26 mouse cellular contexts compared by ENCODE assay signal in genomic region chr2:92971536-92971935, GRCm38 (mm10). TPM values are rescaled to one million over a fixed set of nuclear protein-coding genes. Genes with fewer than 3 reads are reported as not detected.
DNase-seq lines count a peak whose midpoint lies in the region; ATAC-seq and TF ChIP-seq lines count a peak whose summit lies in the region.
"Had no signal": no experiment of that assay in that cellular context is flagged by ENCODE, and none has a peak within 500 bp of the region (broad histone marks: within the 10 kb centered on the region; RNA-seq: fewer than 3 reads in every experiment).

No protein-coding gene starts in this region.

- H3K4me2 ChIP-seq in midbrain, embryonic 11.5 days: no peak overlapping the region
- H3K4me2 ChIP-seq in kidney, embryonic 14.5 days (replicated peaks; ENCODE audit: low read depth, low read length): no peak overlapping the region
- H3K4me2 ChIP-seq: forebrain, embryonic 13.5 days; heart, embryonic 12.5 days; heart, embryonic 15.5 days; hindbrain, embryonic 13.5 days had no signal

- peaks cover 14% of the 10 kb centered on the region for H3K36me3 ChIP-seq in midbrain, embryonic 11.5 days (ENCODE audit: control insufficient read depth, insufficient read depth, low read length)
- peaks cover 50% of the 10 kb centered on the region for H3K36me3 ChIP-seq in midbrain, embryonic 10.5 days
- no peaks in the 10 kb centered on the region for H3K36me3 ChIP-seq in thymus, adult 2 months (ENCODE audit: control insufficient read depth, insufficient read depth, low read length)
- H3K36me3 ChIP-seq in kidney, embryonic 14.5 days (ENCODE audit: control insufficient read depth, insufficient read depth, low read length): peaks cover 49% of the 10 kb centered on the region

- WGBS in midbrain, embryonic 11.5 days: 93% methylated on average over 8 of the region's 8 CpGs
- 90% methylated on average over 8 of the region's 8 CpGs for WGBS in midbrain, embryonic 10.5 days
- 11% methylated on average over 8 of the region's 8 CpGs for WGBS in thymus, adult 2 months
- 93% methylated on average over 6 of the region's 8 CpGs for WGBS in kidney, embryonic 14.5 days

- no peak overlapping the region for H3K27ac ChIP-seq in midbrain, embryonic 11.5 days (ENCODE audit: low read depth, low read length)
- no peak overlapping the region for H3K27ac ChIP-seq in midbrain, embryonic 10.5 days (replicated peaks)
- H3K27ac ChIP-seq in thymus, adult 2 months (ENCODE audit: control insufficient read depth, insufficient read depth, low read length): peak overlapping the region; percentile 87
- no peak overlapping the region for H3K27ac ChIP-seq in kidney, embryonic 14.5 days (ENCODE audit: low read depth, low read length)
- H3K27ac ChIP-seq: forebrain, embryonic 10.5 days; forebrain, embryonic 13.5 days; gastrocnemius, adult 2 months; heart, embryonic 15.5 days; hindbrain, embryonic 10.5 days; hindbrain, embryonic 13.5 days had no signal

- H3K9me3 ChIP-seq in midbrain, embryonic 11.5 days (ENCODE audit: control insufficient read depth, low read length): no peaks in the 10 kb centered on the region
- no peaks in the 10 kb centered on the region for H3K9me3 ChIP-seq in midbrain, embryonic 10.5 days (replicated peaks)
- H3K9me3 ChIP-seq in kidney, embryonic 14.5 days (ENCODE audit: control insufficient read depth, low read length): no peaks in the 10 kb centered on the region
- H3K9me3 ChIP-seq: forebrain, embryonic 10.5 days; forebrain, embryonic 13.5 days; heart, embryonic 12.5 days; heart, embryonic 15.5 days; hindbrain, embryonic 13.5 days had no signal

- no peak overlapping the region for H3K4me3 ChIP-seq in midbrain, embryonic 11.5 days (ENCODE audit: low read depth, low read length)
- no peak overlapping the region for H3K4me3 ChIP-seq in midbrain, embryonic 10.5 days
- no peak overlapping the region for H3K4me3 ChIP-seq in thymus, adult 2 months (ENCODE audit: control insufficient read depth, insufficient read depth, low read length)
- no peak overlapping the region for H3K4me3 ChIP-seq in kidney, embryonic 14.5 days (ENCODE audit: low read length)
- H3K4me3 ChIP-seq: forebrain, embryonic 10.5 days; forebrain, embryonic 13.5 days; gastrocnemius, adult 2 months; heart, embryonic 12.5 days; heart, embryonic 15.5 days; hindbrain, embryonic 10.5 days; hindbrain, embryonic 13.5 days had no signal

- peak; percentile 67 for DNase-seq in midbrain, embryonic 11.5 days (ENCODE audit: low spot score, missing footprints)
- DNase-seq in midbrain, embryonic 10.5 days (ENCODE audit: low spot score): no peak
- DNase-seq in thymus, adult 2 months: peak; percentile 49
- peak; percentile 64 for DNase-seq in thymus, postnatal 14 days
- DNase-seq in thymus, postnatal 4 days: peak; percentile 59
- no peak for DNase-seq in kidney, postnatal 36 days
- DNase-seq in lung, postnatal 36 days: no peak
- DNase-seq: adrenal gland, postnatal 10 days; adrenal gland, postnatal 36 days; B cell, adult 2 months; cerebellum, adult 18-20 months; cerebellum, adult 9-10 months; gastrocnemius, adult 2 months; heart, adult 11 months; heart, postnatal 10 days; heart, postnatal 36 days had no signal

- TF ChIP-seq POLR2A in thymus, adult 2 months (IDR thresholded peaks at IDR 0.05; ENCODE audit: control insufficient read depth, extremely low read depth, insufficient read depth, low read length, poor library complexity): no peak

- no peaks in the 10 kb centered on the region for H3K27me3 ChIP-seq in midbrain, embryonic 11.5 days (ENCODE audit: control insufficient read depth, insufficient read depth, low read length)
- H3K27me3 ChIP-seq in midbrain, embryonic 10.5 days (ENCODE audit: low read depth, poor library complexity, severe bottlenecking): no peaks in the 10 kb centered on the region
- no peaks in the 10 kb centered on the region for H3K27me3 ChIP-seq in thymus, adult 2 months (ENCODE audit: control insufficient read depth, insufficient read depth, low read length)
- no peaks in the 10 kb centered on the region for H3K27me3 ChIP-seq in kidney, embryonic 14.5 days (ENCODE audit: control insufficient read depth, insufficient read depth, low read length)
- H3K27me3 ChIP-seq: forebrain, embryonic 13.5 days; heart, embryonic 12.5 days; heart, embryonic 15.5 days; hindbrain, embryonic 13.5 days; Patski had no signal

- H3K9ac ChIP-seq in midbrain, embryonic 11.5 days (ENCODE audit: low read length): no peak overlapping the region
- no peak overlapping the region for H3K9ac ChIP-seq in kidney, embryonic 14.5 days (ENCODE audit: low read depth, low read length)
- H3K9ac ChIP-seq: forebrain, embryonic 13.5 days; heart, embryonic 12.5 days; heart, embryonic 15.5 days; hindbrain, embryonic 13.5 days had no signal

- no peak for ATAC-seq in midbrain, embryonic 11.5 days (ENCODE audit: low FRiP score)
- no peak for ATAC-seq in kidney, embryonic 14.5 days (ENCODE audit: low FRiP score, low TSS enrichment)
- ATAC-seq: forebrain, embryonic 13.5 days; forebrain, embryonic 16.5 days; hindbrain, embryonic 16.5 days; Patski had no signal

- peaks cover 3% of the 10 kb centered on the region; the same call in 1 of the 2 replicates for H3K4me1 ChIP-seq in midbrain, embryonic 11.5 days (ENCODE audit: control insufficient read depth, insufficient read depth, low read length)
- peaks cover 24% of the 10 kb centered on the region for H3K4me1 ChIP-seq in midbrain, embryonic 10.5 days
- peaks cover 62% of the 10 kb centered on the region for H3K4me1 ChIP-seq in thymus, adult 2 months (replicated peaks; ENCODE audit: control insufficient read depth, insufficient read depth, low read length)
- peaks cover 17% of the 10 kb centered on the region for H3K4me1 ChIP-seq in kidney, embryonic 14.5 days (ENCODE audit: control insufficient read depth, insufficient read depth, low read length)

- no peak for TF ChIP-seq CTCF in thymus, adult 2 months (IDR thresholded peaks at IDR 0.05; ENCODE audit: borderline replicate concordance, control insufficient read depth, extremely low read depth, insufficient read depth, low read length, poor library complexity)

RNA-seq across cellular contexts. Expression of gene Syt13, which starts 56.6 kb away (rescaled TPM):
- 14.7 TPM in 2 replicates for polyA plus RNA-seq in midbrain, embryonic 11.5 days (2014; fragmentation: Nextera tagmentation; extraction: Ambion mirVana)
- 11.1 and 15.0 TPM in 2 replicates for polyA plus RNA-seq in midbrain, embryonic 10.5 days (2016; fragmentation: Nextera tagmentation; extraction: Ambion mirVana)
- polyA plus RNA-seq in thymus, adult 2 months (2012; rRNA removed): 51.8 and 59.6 TPM in 2 replicates
- 2.6 and 4.6 TPM in 2 replicates for polyA plus RNA-seq in kidney, embryonic 14.5 days (2014; fragmentation: Nextera tagmentation; extraction: Ambion mirVana)

Comparison
In these comparisons a context has a peak if more than half of its experiments do, and no peak if none do; other contexts are left out.
1. DNase-seq: peak in midbrain, embryonic 11.5 days (single experiment), thymus, adult 2 months (single experiment), thymus, postnatal 14 days (single experiment) and thymus, postnatal 4 days (single experiment); none in midbrain, embryonic 10.5 days (single experiment), kidney, postnatal 36 days (0 of 2) and lung, postnatal 36 days (single experiment).